Mouse (Mus musculus) splenic B cell, adult 2 months (primary cell): ENCODE measurements around the gene Polr2l.
A peak's percentile ranks its signal among the peaks of the same experiment; 100 is the strongest.

ENCODE experiments used
- DNase-seq: peaks from one replicate; pipeline ENCODE4 v3.0.0-alpha.2; 2011; ENCODE audit warnings: low read depth, low spot score
- H3K27me3 ChIP-seq: 2 replicates; pipeline ENCODE4 v1.6.1; 2012; ENCODE audit warnings: mild to moderate bottlenecking, low read length, moderate library complexity, mixed read lengths; ENCODE audit not compliant: control insufficient read depth, poor library complexity, insufficient read depth, severe bottlenecking
- H3K36me3 ChIP-seq: 2 replicates; pipeline ENCODE4 v1.6.1; 2012; ENCODE audit warnings: mild to moderate bottlenecking, low read length, moderate library complexity, mixed read lengths; ENCODE audit not compliant: control insufficient read depth, poor library complexity, insufficient read depth, severe bottlenecking

Gene Polr2l

DNA sequence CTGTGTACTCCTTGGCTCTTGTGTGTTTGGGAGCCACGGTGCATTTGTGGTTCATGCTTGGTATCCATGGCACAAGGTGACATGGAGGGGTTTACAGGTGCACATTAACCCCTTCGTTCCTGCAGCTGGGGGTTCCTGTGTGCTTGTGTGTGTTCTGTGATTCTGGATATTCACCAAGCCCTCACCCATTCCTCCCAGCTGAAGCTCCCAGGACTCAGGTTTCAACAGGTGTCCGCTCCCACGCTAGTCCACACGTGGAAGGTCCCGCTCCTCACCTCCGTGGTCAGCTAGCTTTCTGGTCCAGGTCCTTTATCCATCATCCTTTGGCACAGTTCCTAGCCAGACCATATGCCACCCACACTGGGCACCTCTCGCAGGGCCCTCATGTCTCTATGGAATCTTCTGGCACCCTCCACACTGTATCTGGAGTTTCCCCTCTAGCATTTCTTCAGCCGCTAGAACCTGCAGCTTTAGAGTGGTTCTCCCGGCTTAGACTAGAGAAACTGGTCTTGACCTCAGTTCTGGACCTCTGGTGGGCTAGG, 8.3 kb downstream of the Polr2l start:
- no peak for DNase-seq
- peaks cover 1% of the 10 kb centered on the region for H3K36me3 ChIP-seq
- H3K27me3 ChIP-seq = no peaks in the 10 kb centered on the region

GRCm38 (mm10) chr7:141466045-141466394, 8.9 kb downstream of the Polr2l start:
- DNase-seq = no peak
- peaks cover 1% of the 10 kb centered on the region for H3K36me3 ChIP-seq
- no peaks in the 10 kb centered on the region for H3K27me3 ChIP-seq

DNA sequence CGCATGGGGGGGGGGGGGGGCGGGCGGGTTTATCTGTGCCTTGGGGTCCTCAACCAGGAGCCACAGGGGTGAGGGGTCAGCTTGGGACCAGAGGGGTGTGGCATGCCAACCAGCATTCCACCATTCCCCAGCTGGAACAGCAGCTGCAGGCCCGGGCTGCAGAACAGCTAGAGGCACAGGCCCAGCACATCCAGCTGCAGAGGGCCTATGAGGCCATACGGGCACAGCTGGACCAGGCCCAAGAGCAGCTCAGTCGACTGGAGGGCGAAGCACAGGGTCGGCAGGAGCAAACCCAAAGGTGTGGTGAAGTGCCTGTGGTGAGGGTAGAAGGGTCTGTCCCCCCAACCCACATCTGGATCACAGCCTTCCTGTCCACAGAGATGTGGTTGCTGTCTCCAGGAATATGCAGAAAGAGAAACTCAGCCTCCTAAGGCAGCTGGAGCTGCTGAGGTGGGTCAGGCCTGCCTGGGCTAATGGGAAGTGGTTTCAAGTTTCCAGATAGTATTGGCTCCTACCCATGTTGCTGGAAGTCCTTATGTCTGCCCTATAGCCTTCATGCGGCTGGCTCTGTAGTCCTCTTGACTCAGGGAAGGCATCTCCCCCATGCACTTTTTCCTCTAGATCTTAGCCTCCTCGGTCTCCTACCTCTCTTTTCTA, 9.4 kb downstream of the Polr2l start:
- Histone ChIP-seq H3K36me3 (peaks cover under 1% of the 10 kb centered on the region), H3K27me3 (no peaks in the 10 kb centered on the region)
- no peak for DNase-seq

DNA sequence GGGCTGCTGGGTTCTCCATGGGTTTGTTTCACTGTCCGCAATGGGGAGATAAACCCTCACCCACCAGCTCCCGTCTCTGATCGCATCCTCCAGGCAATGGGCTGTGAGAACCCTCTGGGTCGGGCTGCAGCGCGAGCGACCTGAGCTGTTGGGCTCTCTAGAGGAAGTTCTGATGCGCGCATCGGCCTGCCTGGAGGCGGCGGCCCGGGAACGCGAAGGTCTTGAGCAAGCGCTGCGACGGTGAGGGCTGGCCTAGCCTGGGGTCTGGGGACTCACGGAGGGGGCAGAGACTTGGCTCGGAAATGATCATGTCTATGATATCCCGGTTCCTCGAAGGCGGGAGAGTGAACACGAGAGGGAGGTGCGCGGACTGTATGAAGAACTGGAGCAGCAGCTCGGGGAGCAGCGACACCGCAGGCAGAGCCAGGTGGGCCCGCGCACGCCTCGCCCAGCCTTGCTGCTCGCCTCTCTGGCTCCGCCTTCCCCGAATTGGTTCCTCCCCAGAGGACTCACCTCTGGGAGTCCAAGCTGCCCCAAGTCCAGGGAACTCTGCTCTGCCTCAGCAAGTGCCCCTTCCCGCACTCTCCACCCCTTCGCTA, 10.2 kb downstream of the Polr2l start:
- DNase-seq = no peak
- H3K36me3 ChIP-seq = peaks cover 2% of the 10 kb centered on the region; the same call in 1 of the 2 replicates
- H3K27me3 ChIP-seq = no peaks in the 10 kb centered on the region

- DNase-seq = no peak
- Histone ChIP-seq H3K27me3 (no peaks in the 10 kb centered on the region), H3K36me3 (peaks cover 5% of the 10 kb centered on the region)
Observed at GRCm38 (mm10) chr7:141463824-141464602, 10.9 kb downstream of the Polr2l start.

DNA sequence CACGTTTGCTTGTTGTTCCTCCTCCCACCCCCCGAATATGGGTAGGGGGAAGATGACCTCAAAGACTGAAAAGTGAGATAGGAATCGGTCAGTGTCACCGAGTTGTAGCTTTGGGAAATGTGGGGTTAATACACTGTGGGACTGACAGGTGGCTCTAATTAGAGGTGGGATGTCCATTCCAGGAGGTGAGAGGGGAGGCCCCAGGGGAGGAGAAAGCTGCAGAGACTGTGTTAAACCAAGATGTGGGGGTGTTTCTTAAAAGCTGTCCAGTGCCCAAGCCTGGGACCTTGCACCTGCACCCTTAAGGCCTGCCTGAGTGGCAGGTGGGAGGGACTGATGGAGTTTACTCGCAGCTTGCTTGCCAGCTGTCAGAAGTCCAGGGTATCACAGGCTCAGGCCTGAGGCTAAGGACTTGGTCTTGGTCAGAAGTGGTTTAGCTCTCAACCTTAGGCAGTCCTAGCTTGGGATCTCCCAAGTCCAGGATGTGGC, 12.6 kb downstream of the Polr2l start:
- no peak for DNase-seq
- Histone ChIP-seq H3K36me3 (peaks cover 10% of the 10 kb centered on the region), H3K27me3 (no peaks in the 10 kb centered on the region)

GRCm38 (mm10) chr7:141461521-141462332, 13.2 kb downstream of the Polr2l start:
- DNase-seq = no peak
- peaks cover 10% of the 10 kb centered on the region for H3K36me3 ChIP-seq
- no peaks in the 10 kb centered on the region for H3K27me3 ChIP-seq

- no peak for DNase-seq
- peaks cover 10% of the 10 kb centered on the region for H3K36me3 ChIP-seq
- no peaks in the 10 kb centered on the region for H3K27me3 ChIP-seq
Observed at GRCm38 (mm10) chr7:141460391-141461113, 14.4 kb downstream of the Polr2l start, which contains the start of gene Cracr2b. TSS of gene Cracr2b (plus strand) at chr7:141461094.

- H3K27me3 ChIP-seq = no peaks in the 10 kb centered on the region
- peaks cover 10% of the 10 kb centered on the region for H3K36me3 ChIP-seq
- no peak for DNase-seq
Observed at GRCm38 (mm10) chr7:141460001-141460390, 14.9 kb downstream of the Polr2l start.

- H3K27me3 ChIP-seq = no peaks in the 10 kb centered on the region
- no peak for DNase-seq
Observed at GRCm38 (mm10) chr7:141459301-141459711, 15.6 kb downstream of the Polr2l start.

GRCm38 (mm10) chr7:141458661-141459060, 16.3 kb downstream of the Polr2l start:
- peaks cover 10% of the 10 kb centered on the region for H3K36me3 ChIP-seq
- DNase-seq = no peak
- no peaks in the 10 kb centered on the region for H3K27me3 ChIP-seq

More at GRCm38 (mm10) chr7:141459301-141459711, 15.6 kb downstream of the Polr2l start:
- H3K36me3 ChIP-seq = peaks cover 10% of the 10 kb centered on the region

- peak; percentile 81 for DNase-seq
- Histone ChIP-seq H3K36me3 (peaks cover 10% of the 10 kb centered on the region), H3K27me3 (no peaks in the 10 kb centered on the region)
Observed at GRCm38 (mm10) chr7:141457986-141458660, 16.8 kb downstream of the Polr2l start.

- peaks cover 10% of the 10 kb centered on the region for H3K36me3 ChIP-seq
- no peak for DNase-seq
- no peaks in the 10 kb centered on the region for H3K27me3 ChIP-seq
Observed at GRCm38 (mm10) chr7:141457236-141457635, 17.7 kb downstream of the Polr2l start.
